Mouse (Mus musculus) intestine, embryonic 14.5 days (tissue): ENCODE results near the gene Ano2. TPM values are rescaled to one million over a fixed set of nuclear protein-coding genes. Genes with fewer than 3 reads are reported as not detected.

Experiments
- ATAC-seq: fragments of 200-750 bp; cut with Nextera tagmentation; replicated peaks from 2 replicates; pipeline ENCODE4 v1.8.0; 2017; ENCODE audit warnings: low read depth, moderate number of reproducible peaks, moderate TSS enrichment, moderate library complexity; ENCODE audit not compliant: low FRiP score, low TSS enrichment
- DNase-seq: peaks from one replicate; pipeline ENCODE4 v3.0.0-alpha.2; 2018; ENCODE audit warnings: low spot score
- H3K27ac ChIP-seq: fragments of 300-500 bp; sonication (generic); 2 replicates; pipeline ENCODE4 v1.5.1; 2014; ENCODE audit warnings: low read depth, mild to moderate bottlenecking, control low read depth
- H3K27me3 ChIP-seq: fragments of 300-500 bp; sonication (generic); replicated peaks from 2 replicates; pipeline ENCODE4 v1.6.1; 2014; ENCODE audit warnings: low read length, control low read depth; ENCODE audit not compliant: control insufficient read depth, insufficient read depth
- H3K36me3 ChIP-seq: fragments of 300-500 bp; sonication (generic); 2 replicates; pipeline ENCODE4 v1.6.1; 2014; ENCODE audit warnings: low read length, control low read depth; ENCODE audit not compliant: control insufficient read depth, insufficient read depth
- H3K4me1 ChIP-seq: fragments of 300-500 bp; sonication (generic); replicated peaks from 2 replicates; pipeline ENCODE4 v1.6.1; 2014; ENCODE audit warnings: low read length, control low read depth, mixed read lengths; ENCODE audit not compliant: control insufficient read depth, insufficient read depth
- H3K4me2 ChIP-seq: fragments of 300-500 bp; sonication (generic); 2 replicates; pipeline ENCODE4 v1.6.1; 2014; ENCODE audit warnings: low read length
- H3K4me3 ChIP-seq: fragments of 300-500 bp; sonication (generic); 2 replicates; pipeline ENCODE4 v1.5.1; 2014; ENCODE audit warnings: low read depth, low read length, control low read depth, mixed read lengths
- H3K9ac ChIP-seq: fragments of 300-500 bp; sonication (generic); 2 replicates; pipeline ENCODE4 v1.6.1; 2014; ENCODE audit warnings: mild to moderate bottlenecking, low read length
- H3K9me3 ChIP-seq: fragments of 300-500 bp; sonication (generic); 2 replicates; pipeline ENCODE4 v1.6.1; 2016; ENCODE audit warnings: low read length, control low read depth; ENCODE audit not compliant: control insufficient read depth
- WGBS: fragments of 180-500 bp; shearing (Covaris S2); extraction: QIAGEN DNeasy Blood & Tissue Kit; methylation state at CpG from one replicate; pipeline ENCODE4 v1.1.7; 2014; 5-methylcytosine and 5-hydroxymethylcytosine counted together
- polyA plus RNA-seq: library from polyadenylated mRNA; unstranded; fragments of >200 nt; fragmentation: Nextera tagmentation; extraction: Ambion mirVana; gene quantifications from 2 replicates; pipeline ENCODE4 v1.2.1, GENCODE M21; 2014

Ano2 gene
- polyA plus RNA-seq, 1 experiment from 2014 or later, result 0.50 TPM

DNA sequence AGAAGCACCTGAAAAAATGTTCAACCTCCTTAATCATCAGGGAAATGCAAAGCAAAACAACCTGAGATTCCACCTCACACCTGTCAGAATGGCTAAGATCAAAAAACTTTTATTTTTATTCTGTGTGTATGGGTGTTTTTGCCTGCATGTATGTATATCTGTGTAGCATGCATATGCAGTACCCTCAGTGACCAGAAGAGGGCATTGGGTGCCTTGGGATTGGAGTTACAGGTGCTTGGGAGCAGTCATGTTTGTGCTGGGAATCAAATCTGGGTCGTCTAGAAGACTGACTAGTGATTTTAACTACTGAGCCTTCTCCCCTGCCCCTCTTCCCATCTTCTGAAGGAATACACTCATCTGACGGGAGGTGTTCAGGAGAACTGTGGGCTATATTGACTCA lies 36.2 kb downstream of the Ano2 start:
- 82% methylated on average over 2 of the region's 2 CpGs for WGBS

DNA sequence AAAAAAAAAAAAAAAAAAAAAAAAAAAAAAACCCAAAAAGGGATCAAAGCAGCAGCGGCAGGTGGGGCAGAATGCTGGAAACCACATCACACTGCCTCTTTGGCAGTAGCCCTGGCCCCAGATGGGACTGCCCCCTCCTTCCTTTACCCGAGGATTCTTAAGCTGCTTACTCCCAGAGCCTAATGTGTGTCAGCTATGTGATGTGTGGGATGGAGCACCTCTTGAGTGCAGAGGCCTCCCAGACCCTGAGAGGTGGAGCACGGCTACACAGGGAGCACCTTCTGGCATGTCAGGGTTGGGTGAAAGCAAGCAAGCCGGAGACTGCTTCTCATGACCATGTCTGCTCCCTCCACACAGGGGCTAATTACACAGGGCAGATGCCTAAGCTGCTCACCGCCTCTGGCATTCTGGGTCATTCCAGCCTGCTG lies 37.3 kb downstream of the Ano2 start:
- Histone ChIP-seq H3K4me2 (no peak overlapping the region), H3K27me3 (no peaks in the 10 kb centered on the region), H3K9me3 (no peaks in the 10 kb centered on the region), H3K9ac (no peak overlapping the region), H3K4me1 (no peaks in the 10 kb centered on the region), H3K4me3 (no peak overlapping the region), H3K27ac (no peak overlapping the region), H3K36me3 (no peaks in the 10 kb centered on the region)
- no peak for DNase-seq
- no peak for ATAC-seq
- 74% methylated on average over 5 of the region's 5 CpGs for WGBS

More for the DNA sequence above, 36.2 kb downstream of the Ano2 start:
- Histone ChIP-seq H3K9ac (no peak overlapping the region), H3K4me1 (no peaks in the 10 kb centered on the region), H3K27me3 (no peaks in the 10 kb centered on the region), H3K4me2 (no peak overlapping the region), H3K4me3 (no peak overlapping the region), H3K27ac (no peak overlapping the region), H3K9me3 (no peaks in the 10 kb centered on the region), H3K36me3 (no peaks in the 10 kb centered on the region)
- ATAC-seq (no peak), DNase-seq (no peak)

DNA sequence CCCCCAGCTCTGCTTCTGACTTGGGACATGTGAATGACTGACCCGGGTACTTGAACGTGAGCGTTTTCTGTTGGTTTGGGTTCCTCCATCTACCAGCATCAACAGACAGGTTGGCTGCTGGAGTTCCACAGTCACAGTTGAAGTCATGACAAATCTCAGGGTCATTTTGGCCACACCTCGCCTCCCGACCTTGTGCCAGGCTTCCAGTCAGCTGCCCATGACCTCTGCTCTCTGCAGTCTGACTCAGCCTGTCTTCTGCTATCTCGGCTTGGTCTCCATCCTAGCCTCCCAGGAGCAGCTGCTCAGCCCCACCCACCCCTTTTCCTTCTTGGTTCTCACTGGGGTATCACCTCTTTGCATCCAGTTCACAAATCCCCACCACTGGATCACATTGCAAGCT lies 39.3 kb downstream of the Ano2 start:
- Histone ChIP-seq H3K27ac (no peak overlapping the region), H3K4me3 (no peak overlapping the region), H3K4me2 (no peak overlapping the region), H3K36me3 (no peaks in the 10 kb centered on the region), H3K9me3 (no peaks in the 10 kb centered on the region), H3K27me3 (no peaks in the 10 kb centered on the region), H3K9ac (no peak overlapping the region), H3K4me1 (no peaks in the 10 kb centered on the region)
- DNase-seq, result no peak
- ATAC-seq, result no peak
- 81% methylated on average over 6 of the region's 6 CpGs for WGBS

DNA sequence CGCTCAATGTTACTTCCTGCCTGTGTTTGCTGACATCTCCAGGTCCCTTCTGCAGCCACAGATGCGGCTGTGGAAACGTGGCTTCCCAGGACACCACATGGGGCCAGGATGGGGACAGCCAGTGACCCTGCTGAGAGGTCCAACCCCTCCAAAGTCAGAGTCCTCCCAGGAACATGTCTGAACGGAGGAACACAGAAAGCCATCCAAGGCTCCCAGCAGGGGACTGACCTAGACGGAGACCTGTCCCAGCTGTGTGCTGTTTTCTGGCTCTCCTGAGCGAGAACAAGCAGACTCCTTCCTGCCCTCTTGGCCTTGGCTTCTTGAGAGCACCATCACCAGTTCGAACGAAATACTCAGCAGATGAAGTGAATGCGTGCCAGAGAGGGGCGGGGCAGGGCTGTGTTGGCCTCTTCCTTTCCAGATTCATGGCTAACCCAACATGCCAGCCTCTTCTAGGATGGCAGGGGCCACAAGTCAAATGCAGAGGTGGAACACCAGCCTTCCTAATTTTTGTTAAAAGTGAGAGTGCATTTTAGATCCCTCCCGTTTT lies 39.8 kb downstream of the Ano2 start:
- Histone ChIP-seq H3K4me3 (no peak overlapping the region), H3K27ac (no peak overlapping the region), H3K9ac (no peak overlapping the region), H3K9me3 (no peaks in the 10 kb centered on the region), H3K36me3 (no peaks in the 10 kb centered on the region), H3K4me1 (no peaks in the 10 kb centered on the region), H3K27me3 (no peaks in the 10 kb centered on the region), H3K4me2 (no peak overlapping the region)
- WGBS, result 65% methylated on average over 11 of the region's 11 CpGs
- DNase-seq, result no peak
- ATAC-seq, result no peak

GRCm38 (mm10) chr6:125737511-125738285 lies 47.5 kb downstream of the Ano2 start:
- ATAC-seq, result no peak

GRCm38 (mm10) chr6:125743203-125744100 lies 53.2 kb downstream of the Ano2 start:
- ATAC-seq, result no peak

More at GRCm38 (mm10) chr6:125737511-125738285, 47.5 kb downstream of the Ano2 start:
- DNase-seq, result no peak
- no peaks in the 10 kb centered on the region for H3K27me3 ChIP-seq
- no peak overlapping the region for H3K4me3 ChIP-seq
- no peak overlapping the region for H3K27ac ChIP-seq
- no peaks in the 10 kb centered on the region for H3K9me3 ChIP-seq
- no peaks in the 10 kb centered on the region for H3K4me1 ChIP-seq
- no peak overlapping the region for H3K4me2 ChIP-seq
- H3K36me3 ChIP-seq, result no peaks in the 10 kb centered on the region
- 48% methylated on average over 11 of the region's 11 CpGs for WGBS
- H3K9ac ChIP-seq, result no peak overlapping the region

GRCm38 (mm10) chr6:125747322-125747930 lies 57.2 kb downstream of the Ano2 start:
- H3K27ac ChIP-seq, result no peak overlapping the region
- H3K4me1 ChIP-seq, result no peaks in the 10 kb centered on the region
- no peak overlapping the region for H3K4me3 ChIP-seq
- ATAC-seq (no peak), DNase-seq (no peak)
- H3K4me2 ChIP-seq, result no peak overlapping the region
- H3K27me3 ChIP-seq, result no peaks in the 10 kb centered on the region
- H3K9ac ChIP-seq, result no peak overlapping the region
- H3K36me3 ChIP-seq, result no peaks in the 10 kb centered on the region
- WGBS, result 45% methylated on average over 10 of the region's 10 CpGs
- H3K9me3 ChIP-seq, result no peaks in the 10 kb centered on the region

More at GRCm38 (mm10) chr6:125743203-125744100, 53.2 kb downstream of the Ano2 start:
- Histone ChIP-seq H3K9me3 (no peaks in the 10 kb centered on the region), H3K36me3 (no peaks in the 10 kb centered on the region), H3K4me3 (no peak overlapping the region), H3K4me2 (no peak overlapping the region), H3K27ac (no peak overlapping the region), H3K4me1 (no peaks in the 10 kb centered on the region), H3K9ac (no peak overlapping the region), H3K27me3 (no peaks in the 10 kb centered on the region)
- DNase-seq, result no peak
- WGBS, result 93% methylated on average over 10 of the region's 10 CpGs

GRCm38 (mm10) chr6:125748646-125749045 lies 58.4 kb downstream of the Ano2 start:
- no peak overlapping the region for H3K27ac ChIP-seq
- H3K4me3 ChIP-seq, result no peak overlapping the region
- no peaks in the 10 kb centered on the region for H3K36me3 ChIP-seq
- no peak overlapping the region for H3K9ac ChIP-seq
- WGBS, result 52% methylated on average over 3 of the region's 3 CpGs
- no peaks in the 10 kb centered on the region for H3K27me3 ChIP-seq
- no peaks in the 10 kb centered on the region for H3K9me3 ChIP-seq
- DNase-seq, result no peak
- H3K4me2 ChIP-seq, result no peak overlapping the region
- no peak for ATAC-seq
- no peaks in the 10 kb centered on the region for H3K4me1 ChIP-seq
